Mouse (Mus musculus) cerebellum, adult 11-12 months (tissue): ENCODE results near the gene Pex6.

Source experiments
- DNase-seq: peaks from one replicate; pipeline ENCODE4 v3.0.0; 2022

Gene Pex6

DNA sequence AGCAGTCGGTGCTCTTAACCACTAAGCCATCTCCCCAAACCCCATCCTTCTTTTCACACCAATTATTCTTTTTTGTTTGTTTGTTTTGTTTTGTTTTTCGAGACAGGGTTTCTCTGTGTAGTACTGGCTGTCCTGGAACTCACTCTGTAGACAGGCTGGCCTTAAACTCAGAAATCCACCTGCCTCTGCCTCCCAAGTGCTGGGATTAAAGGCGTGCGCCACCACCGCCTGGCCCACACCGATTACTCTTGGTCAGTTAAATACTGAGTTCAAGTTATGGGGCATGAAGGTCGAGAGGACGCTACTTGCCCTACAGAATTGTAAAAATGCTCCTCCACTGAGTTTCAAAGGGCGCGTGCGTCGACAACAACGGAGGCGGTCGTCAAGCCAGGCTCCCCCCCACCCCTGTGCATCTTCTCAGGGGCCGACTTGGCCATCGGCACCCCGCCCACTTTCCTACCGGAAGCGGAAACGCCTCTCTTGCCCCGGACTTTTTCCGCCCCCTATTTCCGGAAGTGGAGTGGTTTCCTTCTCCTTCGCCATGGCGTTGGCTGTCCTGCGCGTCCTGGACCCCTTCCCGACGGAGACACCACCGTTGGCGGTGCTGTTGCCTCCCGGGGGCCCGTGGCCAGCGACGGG lies at the start of gene Pex6:
Gene Pex6, plus strand, starts transcription at position 505 of the 639 bp plus-strand sequence.
- DNase-seq, result peak; percentile 92

DNA sequence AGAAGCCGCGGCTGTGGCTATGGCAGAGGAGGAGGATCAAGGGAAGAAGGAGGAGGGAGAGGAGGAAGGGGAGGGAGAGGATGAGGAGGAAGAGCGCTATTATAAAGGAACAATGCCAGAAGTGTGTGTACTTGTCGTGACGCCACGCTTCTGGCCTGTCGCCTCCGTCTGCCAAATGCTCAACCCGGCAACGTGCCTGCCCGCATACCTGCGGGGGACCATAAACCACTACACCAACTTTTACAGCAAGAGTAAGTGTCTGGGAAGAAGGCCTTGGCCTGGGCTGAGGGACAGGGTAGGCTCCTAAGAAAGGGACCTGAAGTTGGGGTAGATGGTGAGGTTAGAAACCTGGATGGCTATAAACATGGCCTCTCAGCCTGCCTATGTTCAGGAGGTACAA lies 49.3 kb upstream of the Pex6 start:
- DNase-seq, result peak; percentile 77

DNA sequence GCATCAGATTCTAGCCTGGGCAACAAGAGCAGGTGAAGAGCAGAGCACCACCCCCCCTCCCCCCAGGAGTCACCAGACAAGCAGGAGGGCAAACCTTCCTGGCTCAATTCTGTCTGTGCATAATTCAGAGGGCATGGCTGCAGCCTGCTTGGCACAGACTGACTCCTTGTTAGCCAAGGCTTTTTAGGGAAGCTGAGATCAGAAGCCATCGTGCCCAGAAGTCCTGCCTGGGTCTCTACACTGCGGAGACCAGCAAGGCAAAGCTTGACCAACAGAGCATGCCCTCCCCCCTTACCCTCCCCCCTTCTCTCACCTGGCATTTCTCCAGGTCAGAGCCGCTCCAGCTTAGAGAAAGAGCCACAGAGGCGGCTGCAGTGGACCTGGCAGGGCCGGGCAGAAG lies 48.5 kb upstream of the Pex6 start:
- peak; percentile 84 for DNase-seq

DNA sequence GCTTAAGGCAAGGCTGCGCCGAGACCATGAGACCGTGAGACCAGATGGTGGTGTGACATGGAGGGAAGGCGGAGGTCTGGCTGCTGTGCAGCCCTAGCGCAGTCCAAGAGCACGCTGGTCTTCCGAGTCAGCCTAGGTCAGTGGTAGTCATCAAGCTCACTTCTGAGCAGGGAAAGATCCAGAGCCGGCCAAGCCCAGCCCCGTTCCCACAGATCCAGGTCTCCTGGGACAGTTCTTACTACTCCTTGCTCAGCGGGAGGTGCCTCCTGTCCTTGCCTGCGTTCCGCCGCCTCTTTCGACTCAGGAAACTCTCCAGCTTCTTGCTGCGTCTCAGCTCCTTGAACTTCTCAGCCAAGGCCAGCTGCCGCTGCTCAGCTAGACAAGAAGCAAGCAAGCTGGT lies 43.6 kb upstream of the Pex6 start:
- peak; percentile 23 for DNase-seq

DNA sequence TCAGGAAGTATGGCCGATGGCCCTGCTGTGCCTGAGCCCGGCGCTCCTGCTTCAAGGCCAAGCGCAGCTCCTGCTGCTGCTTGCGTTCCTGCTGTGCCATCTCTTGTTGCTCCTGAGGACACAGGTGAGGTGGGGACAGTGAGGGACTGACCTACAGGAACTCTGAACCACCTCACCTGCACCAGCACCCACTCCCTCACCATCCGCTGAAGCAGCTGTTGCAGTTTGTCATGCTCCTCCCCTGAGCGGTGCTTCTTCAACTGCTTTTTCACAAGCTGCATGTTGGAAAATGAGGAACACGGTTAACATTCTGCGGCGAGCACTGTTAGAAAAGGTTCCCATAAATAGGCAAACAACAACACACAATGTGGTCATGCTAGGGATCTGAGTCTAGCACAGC lies 41.4 kb upstream of the Pex6 start:
- DNase-seq, result no peak

DNA sequence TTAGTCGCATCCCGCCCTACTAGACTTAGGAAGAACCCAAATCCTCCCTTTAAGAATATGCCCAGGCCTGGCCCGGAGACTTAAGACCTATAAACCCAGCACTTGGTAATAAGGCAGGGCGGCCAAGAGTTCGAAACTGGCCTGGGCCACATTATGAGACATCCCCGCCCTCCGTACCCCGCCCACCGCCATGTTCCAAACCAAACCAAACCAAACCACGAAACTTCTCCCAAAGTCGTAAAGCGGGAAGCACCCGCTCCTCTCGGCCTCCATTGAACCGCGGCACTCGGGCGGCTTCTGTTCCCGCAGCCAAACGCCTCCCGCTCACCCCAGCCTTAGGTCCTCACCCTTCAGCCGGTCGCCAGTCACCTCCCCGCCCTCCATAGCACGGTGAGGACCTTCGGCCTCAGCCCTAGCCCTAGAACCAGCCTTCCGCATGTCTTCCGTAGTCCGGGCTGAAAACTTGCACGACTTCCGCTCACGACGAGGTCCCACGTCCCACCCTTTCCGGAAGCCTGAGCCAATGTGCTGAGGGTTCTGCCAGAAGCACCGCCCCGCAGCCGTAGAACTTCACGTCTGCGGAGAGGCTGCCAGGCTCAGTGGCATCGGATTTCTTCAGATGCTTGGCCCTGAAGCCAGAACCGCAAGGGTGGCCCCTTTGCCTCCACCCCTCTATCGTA lies 37.3 kb upstream of the Pex6 start, which contains the start of gene Rrp36:
Gene Rrp36, minus strand, starts transcription at position 503 of the 680 bp plus-strand sequence.
- DNase-seq, result peak; percentile 87

DNA sequence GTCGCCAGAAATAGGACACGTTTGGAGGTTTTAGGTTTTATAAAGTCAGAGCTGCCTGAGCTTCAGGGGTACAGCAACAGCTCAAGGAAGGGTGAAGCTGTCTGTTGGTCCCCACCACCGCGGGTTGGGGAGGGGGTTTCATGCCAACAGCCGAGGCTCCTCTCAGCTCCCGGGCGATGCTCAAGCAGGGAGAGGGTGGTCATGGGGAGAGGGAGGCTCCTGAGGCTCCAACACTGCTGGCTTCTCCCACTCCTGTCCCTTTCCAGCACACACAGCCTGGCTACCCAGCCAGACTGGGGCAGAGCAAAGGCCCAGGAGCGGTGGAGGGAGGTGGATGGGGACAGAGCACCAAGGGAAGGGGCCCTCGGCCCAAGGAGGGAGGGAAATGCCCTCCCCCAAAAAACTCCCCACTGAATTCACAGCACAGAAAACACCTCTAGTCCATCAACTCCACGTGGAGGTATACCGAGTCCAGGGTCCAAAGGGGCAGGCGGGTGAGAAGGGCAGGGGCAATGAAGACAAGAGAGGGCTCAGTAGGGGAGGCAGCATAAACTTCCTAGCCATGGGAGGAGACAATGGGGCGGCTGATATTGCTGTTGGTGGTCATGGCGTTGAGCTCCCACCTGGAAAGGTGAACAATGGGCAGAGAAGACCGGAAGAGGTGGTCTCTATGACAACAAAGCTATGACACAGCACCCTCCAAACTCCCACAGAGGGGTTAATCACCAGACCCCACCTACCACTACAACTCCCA lies 36.6 kb upstream of the Pex6 start:
- peak; percentile 50 for DNase-seq

DNA sequence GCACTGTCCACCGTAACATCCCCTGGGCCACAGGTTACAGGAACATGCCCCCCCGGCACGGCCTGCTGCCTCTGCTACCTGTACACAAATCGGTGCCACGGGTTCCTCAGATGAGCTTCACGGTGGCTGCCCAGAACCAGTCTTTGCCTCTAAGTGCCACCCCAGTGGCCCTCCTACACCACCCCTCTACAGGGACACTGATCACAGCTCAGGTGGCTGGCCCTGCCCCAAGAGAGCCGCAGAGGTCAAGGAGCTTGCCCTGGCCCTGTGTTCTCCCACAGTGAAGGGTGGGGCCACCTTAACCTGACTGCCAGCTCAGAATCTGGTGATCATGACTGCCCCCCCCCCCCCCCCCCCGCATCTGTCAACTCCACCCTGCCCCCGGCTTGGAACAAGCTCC lies 32.8 kb upstream of the Pex6 start, which contains the start of gene Mea1:
Gene Mea1, plus strand, starts transcription at position 378 of the 400 bp plus-strand sequence.
- DNase-seq, result peak; percentile 64

DNA sequence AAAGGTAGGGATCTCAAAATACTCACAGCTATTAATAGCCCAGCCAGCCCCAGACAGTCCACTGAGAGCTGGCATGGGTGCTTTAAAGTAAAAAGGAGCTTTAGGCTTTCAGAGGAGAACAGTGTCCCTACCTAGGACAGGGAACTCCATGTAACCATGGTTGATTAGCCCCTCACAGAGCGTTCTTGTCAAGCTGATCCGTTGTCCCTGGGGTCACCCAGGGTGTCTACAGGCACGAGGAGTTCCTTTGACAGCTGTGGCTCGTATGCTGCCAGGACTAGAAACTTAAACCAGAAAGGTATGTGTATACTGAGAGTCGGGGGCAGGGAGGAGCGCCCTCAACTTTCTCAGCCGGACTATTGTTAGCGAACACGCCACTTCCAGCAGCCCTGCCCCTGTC lies 32.4 kb upstream of the Pex6 start:
- DNase-seq, result peak; percentile 44

DNA sequence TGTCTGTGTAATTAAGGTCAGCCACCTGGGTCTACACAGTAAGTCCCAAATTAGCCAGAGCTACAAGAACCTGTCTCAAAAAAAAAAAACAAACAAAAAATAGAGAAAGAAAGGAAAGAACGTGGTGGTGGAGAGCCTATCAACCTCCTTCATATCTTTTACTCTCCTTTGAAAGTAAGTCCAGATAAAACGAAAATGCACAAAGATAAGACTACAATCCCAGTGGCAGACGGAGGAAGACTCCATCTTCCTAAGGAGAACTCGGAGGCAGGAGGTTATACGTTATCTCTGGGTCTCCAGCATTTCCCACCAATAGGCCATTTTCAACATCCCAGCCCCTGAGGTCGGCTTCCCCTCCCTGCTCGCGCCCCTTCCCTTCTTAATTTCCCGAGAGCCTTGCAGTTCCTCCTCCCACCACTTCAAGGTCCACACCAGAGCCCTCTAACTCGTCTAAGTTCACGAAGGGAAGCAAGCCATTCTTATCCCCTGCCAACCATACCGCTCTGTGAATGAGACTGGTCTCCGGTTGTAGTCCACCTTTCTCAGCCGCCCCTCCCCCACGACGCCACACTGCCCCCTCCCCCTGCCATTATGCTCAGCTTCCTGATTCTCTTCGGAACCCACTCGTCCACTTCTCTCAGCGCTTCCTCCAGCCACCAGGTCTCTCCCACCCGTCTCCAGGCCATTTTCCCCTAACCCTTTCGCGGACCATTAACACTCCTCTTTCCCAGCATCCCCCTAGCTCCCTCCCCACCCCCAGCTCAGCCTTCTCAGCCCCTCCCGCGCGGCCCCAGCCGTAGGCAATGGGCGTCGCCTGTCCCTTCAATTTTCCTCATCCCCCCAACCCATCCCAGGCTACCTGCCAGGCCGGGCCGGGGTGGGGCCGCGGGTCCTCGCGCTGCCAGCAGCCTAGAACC lies 31.2 kb upstream of the Pex6 start:
- no peak for DNase-seq

DNA sequence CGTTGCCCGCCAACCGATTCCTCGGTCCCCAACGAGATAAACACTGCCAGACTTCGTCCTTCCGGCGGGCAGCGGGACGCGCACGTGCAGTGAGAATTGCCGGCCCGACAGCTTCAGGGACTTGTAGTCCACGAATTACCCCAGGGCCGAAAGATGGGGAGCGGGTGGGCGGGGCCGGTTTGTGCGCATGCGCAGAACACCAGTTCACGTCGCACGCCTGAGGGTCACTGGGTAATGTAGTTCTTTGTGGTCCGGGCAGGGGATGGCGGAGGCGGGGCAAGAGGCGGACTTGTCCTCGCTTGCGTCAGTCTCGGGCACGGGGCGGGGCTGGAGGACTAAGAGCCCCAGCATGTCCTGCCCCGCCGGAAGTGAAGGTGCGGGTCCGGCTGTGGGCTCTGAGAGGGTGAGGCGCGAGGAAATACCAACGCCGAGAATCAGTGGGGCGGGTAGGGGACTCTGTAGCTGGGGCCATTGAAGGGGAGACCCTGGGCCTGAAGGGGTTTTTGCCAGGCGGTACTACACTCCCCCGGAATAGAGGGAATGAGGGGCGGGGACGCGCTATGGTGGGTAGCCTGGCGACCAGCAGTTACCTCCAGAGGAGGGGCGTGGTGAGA lies 30.4 kb upstream of the Pex6 start, which contains the start of gene Klhdc3:
Gene Klhdc3, minus strand, starts transcription at position 155 of the 614 bp plus-strand sequence.
- peak; percentile 99 for DNase-seq

DNA sequence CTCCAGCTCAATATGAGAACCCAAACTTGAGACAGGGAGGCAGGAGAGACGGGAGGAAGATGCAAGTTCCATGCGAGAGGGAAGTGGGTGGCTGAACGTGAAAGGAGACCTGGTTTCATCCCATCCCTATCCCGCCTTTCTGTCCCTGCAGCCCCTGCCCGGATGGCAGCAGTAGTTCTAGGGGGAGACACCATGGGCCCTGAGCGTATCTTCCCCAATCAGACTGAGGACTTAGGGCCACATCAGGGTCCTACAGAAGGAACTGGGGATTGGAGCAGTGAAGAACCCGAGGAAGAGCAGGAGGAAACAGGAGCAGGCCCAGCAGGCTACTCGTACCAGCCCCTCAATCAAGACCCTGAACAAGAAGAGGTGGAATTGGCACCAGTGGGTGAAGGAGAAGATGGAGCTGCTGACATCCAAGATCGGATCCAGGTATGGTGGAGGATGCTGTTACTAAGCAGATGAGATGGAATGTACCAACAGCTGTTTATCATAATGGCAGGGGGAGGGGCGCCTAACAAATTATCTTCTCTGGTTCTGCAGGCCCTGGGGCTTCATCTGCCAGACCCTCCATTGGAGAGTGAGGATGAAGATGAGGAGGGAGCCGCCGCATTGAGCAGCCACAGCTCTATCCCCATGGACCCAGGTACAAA lies 29.7 kb upstream of the Pex6 start:
- DNase-seq, result peak; percentile 60

DNA sequence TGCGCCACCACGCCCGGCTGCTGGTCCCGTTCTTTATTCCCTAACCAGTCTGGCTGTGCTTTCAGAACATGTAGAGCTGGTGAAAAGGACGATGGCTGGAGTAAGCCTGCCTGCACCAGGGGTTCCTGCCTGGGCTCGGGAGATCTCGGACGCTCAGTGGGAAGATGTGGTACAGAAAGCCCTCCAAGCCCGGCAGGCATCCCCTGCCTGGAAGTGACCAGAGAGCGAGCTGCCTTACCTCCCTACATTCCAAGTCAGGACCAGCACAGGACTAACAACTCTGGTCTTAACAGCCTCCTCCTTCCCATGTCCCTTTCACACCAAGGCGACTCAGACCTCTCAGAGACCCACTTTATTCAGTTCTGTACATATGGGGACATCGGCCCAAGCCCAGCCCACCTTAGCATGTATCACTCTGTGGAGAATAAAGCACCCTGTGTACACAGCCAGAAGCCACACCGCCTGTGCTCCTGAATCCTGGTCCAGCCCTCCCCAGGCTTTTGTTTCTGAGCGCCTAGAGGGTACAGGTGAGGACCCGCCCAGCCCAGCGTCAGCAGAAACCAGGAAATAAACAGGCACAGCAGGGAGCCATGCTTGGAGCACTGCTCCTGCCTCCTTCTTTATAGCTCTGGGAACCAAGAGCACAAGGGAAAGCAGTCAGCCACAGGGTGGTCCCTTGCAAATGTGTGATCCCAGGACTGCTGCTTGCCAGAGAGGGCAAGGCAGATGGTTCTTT lies 28.4 kb upstream of the Pex6 start:
- peak; percentile 55 for DNase-seq

DNA sequence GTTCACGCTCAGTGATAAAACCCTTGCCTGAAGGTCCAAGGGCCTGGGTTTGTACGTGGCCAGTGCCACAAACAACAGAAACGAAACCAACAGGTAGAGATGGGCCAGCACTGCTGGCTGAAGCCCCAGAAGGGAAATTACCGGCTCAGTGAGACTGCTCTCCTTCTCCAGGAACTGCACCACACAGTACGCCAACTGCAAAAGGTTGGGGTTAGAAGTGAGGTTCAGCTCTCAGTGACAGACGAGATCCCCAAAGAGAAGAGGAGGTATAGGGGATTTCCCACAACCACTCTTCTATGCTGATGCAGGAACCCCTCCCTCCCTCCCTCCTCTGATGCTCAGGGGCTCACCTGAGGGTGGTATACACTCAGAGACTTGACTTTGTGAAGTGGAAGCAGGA lies 25.4 kb upstream of the Pex6 start:
- no peak for DNase-seq

DNA sequence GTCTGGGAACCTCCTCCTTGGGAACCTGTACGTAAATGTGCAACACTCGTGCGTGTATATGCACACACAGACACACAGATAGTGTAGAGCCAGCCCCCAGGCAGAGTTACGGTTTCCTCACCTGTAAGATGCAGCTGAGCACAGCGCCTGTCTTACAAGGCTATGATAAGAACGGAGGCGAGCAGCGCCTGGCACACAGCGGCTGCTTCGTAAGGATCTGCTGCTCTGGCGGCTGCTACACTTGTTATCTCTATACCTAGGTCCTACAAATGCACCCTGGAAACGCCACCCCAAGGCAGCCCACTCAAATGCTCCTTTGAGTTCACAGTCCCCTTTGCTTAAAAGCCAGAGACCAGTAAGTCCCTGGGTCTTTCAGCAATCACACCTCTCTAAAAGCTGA lies 20.6 kb upstream of the Pex6 start:
- no peak for DNase-seq

DNA sequence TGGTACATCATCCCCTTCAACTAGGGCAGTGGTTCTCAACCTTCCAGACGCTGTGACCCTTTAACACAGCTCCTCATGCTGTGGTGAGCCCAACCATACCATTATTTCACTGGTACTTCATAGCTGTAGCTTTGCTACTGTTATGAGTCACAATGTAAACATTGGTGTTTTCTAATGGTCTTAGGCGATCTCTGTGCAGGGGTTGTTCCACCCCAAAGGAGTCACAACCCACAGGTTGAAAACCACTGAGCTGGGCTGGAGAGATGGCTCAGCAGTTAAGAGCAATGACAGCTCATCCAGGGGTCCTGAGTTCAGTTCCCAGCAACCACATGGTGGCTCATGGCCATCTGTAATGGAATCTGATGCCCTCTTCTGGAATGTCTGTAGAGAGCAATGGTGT lies 19.9 kb upstream of the Pex6 start:
- no peak for DNase-seq

DNA sequence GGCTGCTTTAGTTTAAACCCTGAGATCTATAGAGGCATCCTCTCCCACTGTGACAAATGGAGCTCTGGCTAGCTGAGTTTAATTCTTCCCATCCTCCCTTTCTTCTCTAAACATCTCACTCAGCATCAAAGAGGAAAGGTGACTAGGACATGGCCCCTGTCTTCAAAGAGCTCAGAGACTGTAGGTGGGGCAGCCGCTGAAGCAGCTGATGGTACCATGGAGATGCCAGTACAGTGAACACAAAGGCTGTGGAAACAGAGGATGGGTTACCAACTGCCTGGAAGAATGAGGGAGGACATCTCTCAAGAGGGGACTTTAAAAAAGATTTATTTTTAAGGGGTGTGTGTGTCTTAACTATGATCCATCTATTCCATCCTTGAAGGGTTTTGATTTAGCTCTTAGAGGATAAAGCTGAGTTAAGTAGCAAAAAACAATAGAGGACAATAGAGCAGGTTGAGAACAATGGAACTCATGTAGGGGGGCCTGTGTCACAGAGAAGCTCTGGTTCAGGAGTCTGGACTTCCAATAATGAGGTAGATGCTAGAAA lies 16.7 kb upstream of the Pex6 start:
- no peak for DNase-seq

DNA sequence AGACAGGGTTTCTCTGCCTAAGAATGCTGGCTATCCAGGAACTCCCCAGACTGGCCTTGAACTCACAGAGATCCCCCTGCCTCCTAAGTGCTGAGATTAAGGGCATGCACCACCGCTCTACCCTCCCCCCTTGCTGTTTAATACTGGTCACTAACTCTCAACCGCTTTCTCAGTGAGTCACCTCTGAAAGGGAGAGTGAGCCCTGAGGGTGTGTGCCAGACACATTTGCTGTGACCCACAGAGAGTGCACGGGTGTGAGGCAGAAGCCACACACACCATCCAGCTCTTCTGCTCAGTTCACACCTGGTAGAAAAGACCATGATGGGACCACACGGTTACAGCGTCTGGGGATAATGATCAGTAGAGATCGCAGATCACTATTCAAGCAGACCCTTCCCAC lies 12.7 kb upstream of the Pex6 start:
- DNase-seq, result no peak

DNA sequence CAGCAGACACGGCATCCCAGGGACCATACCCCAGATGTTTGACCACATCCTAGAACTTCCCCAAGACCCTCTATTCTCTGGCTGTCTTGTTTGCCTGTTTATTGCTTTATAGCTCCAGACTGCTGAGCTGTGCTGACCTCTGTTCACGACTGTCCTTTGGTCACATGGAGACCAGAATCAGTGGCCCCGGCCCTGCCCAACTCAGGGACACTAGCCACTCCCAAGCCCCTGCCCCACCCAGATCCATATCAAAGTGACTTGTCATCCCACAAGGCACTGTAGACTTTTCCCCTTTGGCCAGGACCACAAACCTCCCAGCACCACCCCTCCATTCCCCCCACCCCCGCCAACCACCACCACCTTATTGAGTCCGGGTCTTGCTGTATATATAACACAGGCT lies 12.0 kb upstream of the Pex6 start:
- DNase-seq, result no peak

DNA sequence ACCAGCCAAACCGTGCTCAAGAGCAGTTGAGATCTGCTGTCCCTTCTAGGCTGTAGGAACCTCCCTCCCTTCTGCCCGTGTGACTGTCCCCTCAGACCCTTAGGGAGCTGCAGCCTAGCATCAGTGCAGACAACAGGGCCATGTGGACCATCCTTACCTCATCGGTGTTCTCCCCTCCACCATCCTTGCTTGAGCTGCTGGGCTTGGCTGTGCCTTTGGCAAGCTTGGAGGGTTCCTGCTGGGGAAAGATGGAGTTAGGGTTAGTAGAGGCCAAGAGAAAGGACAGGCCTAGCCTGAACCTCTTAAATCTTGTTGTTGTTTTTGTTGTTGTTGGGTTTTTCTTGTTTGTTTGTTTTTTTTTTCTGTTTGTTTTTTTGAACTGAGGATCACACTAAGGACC lies 11.4 kb upstream of the Pex6 start:
- peak; percentile 67 for DNase-seq

DNA sequence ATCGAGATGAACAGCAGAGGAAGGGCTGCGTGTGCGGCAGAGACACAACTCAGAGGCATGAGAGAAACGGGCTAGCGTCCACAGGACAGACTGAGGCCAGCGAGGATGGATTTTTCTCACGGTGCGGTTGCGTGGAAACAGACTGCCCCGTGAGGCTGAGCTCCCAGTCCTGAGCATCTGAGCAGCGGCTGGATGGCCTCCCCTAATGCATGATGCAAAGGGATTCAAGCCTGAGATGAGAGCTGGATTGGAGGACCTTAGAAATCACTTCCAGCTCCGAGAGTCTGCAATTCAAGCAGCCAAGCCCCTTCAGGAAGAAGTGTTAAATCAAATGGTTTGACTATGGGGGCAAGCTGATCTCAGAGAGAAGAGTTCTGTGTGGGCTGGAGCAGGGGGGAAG lies 9.8 kb upstream of the Pex6 start:
- DNase-seq, result no peak
